Mouse (Mus musculus): ENCODE data around the gene Gm1673.

Gm1673 gene

DNA sequence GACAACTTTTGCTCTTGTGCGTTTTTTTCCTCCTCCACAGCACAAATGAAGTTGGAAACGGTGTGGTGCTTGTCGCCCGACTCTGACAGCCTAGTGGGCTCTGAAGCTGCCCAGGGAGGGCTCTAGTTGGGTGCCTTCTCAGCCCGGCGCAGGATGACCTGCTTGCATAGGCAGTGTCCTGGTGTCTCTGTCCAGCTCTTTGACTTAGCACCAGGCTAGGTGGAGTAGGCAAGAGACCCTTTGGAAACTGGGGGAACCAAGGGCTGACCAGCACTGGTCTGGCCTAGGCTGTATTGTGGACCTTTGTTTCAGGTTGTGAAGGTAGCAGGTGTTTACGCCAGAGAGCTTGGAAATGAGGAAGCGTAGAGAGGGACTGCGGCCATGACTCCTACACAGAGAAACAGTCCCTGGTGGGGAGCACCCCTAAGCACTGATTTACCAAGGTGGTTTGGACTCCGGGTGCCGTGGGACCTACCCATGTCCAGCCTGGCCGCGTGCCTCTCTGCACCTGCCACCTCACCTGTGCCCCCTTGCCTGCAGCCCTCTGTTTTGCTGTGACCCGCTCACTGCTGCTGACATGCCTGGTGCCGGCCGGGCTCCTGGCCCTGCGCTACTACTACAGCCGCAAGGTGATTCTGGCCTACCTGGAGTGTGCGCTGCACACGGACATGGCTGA lies 14.7 kb downstream of the Gm1673 start:
- DNase-seq (ENCODE audit: low spot score in 2 of 2), result no peak

DNA sequence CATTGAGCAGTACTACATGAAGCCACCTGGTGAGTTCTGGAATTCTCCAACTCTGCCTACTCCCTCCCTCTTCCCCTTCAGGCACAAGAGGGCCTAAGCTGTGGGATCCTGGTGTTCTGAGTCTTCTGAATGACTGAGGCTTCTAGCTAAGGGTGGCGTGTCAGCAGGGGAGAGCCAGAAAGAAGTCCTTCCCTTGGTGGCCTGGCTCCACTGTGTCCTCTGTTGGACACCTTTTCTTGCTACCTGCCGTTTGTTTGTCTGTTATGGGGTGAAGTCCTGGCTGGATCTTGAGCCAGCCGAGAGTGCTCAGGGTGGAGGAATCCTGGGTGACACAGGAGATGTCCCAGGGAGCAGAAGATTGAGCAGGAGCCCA lies 15.3 kb downstream of the Gm1673 start:
- DNase-seq (ENCODE audit: low spot score in 2 of 2), result no peak

DNA sequence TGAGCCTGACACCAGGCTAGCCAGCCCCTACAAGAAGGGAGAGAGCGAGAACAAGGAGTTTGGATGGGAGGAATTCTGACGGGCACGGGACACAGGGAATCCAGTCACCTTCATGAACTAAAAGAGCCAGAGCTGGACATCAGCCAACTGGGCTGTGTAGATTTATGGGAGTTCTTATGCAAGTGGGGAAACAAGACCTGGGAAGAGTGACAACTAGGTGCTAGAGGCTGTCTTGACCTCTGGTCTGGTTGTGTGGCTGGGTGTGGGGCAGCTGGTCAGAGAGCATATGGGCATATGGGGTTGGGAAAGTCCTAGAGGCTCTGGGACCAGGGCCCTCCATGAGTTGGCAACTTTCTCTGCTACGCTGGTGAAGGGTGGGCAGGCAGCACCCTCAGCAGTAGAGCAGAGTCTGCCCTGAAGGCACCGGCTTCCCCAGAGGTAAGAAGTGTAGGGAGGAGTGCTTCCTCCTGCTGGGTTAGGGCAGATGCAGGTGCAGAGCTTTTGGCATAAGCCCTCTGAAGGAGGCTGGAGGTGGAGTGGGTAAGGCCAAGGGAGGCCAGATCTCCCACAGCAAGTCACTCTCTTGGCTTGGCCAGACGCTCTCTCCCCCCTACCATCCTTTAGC lies 16.3 kb downstream of the Gm1673 start:
- no peak for DNase-seq (ENCODE audit: low spot score in 2 of 2)

DNA sequence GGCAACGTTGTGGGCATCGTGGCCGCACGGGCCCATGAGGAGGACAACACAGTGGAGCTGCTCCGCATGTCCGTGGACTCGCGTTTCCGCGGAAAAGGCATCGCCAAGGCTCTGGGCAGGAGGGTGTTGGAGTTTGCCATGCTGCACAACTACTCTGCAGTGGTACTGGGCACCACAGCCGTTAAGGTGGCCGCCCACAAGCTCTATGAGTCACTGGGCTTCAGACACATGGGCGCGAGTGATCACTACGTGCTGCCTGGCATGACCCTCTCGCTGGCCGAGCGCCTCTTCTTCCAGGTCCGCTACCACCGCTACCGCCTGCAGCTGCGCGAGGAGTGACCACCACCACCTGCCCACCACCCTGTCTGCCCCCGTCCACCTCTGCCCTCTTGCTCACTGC lies 17.6 kb downstream of the Gm1673 start:
- peak in 1 of 2 experiments; percentile 39 for DNase-seq (ENCODE audit: low spot score in 2 of 2)

DNA sequence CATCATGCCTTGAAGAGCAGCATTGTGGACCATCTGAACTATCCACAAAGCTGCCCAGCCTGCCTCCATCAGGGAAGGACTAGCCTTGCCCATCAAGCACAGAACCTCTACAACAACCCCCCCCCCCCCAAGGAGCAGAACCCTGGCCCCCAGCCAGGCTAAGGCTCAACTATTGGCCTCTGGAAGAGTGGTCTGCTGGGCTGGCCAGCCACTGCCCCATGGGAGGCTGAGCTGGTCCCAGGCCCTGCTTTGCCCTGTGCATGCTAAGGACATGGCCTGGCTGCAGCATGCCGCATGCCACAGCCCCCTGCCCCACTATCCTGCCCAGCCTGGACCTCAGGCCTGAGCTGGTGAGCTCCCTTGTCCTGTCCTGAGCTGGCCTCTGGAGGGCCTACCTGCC lies 18.2 kb downstream of the Gm1673 start:
- DNase-seq (ENCODE audit: low spot score in 2 of 2), result no peak

DNA sequence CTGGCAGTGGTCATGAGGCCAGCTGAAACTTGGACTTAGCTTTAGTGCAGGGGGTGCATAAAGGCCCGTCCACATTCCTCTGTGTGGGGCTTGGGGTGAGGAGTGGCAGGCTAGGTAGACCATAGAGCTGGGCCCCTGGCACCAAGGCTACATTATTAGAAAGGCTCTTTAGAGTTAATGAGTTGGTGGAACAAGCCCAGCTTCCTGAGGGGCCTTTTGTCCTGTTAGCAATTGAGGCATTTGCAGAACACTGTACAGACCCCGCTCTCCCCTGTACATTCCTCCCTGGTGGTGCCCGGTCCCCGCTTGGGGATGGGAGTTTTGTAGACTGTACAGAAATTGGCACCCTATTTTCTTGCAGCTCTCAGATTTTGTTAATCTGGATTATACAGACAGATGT lies 19.4 kb downstream of the Gm1673 start:
- DNase-seq (ENCODE audit: low spot score in 2 of 2), result no peak

DNA sequence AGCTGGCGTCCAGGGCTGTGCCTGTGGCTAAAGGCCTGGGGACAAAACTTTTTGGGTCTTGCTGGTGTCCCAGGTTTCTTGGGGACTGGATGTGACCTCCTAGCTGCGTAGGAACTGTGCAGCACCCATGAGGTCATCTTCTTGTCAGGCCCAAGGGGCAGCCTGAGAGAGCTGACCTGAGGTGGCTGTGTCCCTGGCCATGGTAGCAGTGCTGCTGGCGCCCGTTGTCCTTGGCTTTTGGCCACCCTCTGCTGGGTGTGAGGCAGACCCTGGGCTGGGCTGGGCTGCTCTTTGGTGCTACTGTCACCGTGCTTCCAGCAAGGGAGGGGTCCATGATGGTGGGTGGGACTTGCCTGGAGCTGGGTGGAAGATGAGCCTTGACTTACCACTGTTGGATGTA lies 21.4 kb downstream of the Gm1673 start:
- no peak for DNase-seq (ENCODE audit: low spot score in 2 of 2)

DNA sequence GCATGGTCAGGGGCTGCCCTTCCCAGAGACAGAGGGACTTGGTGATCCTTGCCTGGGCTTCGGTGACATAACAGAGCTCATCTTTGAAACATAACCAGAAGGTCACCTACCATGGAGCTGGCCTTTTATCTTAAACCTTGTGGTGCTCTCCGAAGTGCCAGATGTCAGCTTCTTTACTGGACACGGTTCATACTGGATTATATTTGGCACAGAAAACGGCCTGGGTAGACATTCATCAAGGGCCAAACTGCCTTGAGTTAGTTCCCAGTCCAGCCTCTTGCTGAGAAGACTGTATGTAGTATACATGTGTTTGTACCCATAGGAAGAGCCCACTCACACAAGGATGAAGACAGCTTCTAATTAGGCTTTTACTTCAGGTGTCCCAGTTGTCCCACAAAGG lies 23.6 kb downstream of the Gm1673 start:
- DNase-seq (ENCODE audit: low spot score in 2 of 2), result no peak

DNA sequence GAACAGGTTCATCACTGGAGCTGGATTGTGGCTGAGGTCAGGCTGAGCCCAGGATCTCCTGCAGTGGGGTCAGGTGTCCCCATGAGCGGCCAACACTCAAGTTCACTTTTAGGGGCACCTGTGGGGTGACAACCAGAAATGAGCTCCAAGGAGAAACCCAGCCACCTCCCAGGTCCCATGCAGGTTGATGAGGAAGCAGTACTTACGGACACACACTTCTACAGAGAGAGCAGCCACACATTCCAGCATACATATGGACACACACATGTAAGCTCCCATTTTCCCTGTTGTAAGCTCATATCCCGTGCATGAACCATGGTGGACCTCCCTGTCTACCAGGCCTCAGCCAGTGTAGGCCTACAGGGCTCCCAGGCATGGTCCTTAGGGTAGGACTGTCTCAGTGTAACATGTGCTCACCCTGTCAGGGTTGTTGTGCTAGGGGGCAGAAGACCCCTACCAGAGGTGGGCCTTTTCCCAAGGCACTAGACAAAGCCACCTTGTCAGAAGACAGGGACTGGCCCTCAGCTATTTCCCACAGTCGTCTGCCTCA lies 24.2 kb downstream of the Gm1673 start:
- DNase-seq (ENCODE audit: low spot score in 2 of 2), result no peak

DNA sequence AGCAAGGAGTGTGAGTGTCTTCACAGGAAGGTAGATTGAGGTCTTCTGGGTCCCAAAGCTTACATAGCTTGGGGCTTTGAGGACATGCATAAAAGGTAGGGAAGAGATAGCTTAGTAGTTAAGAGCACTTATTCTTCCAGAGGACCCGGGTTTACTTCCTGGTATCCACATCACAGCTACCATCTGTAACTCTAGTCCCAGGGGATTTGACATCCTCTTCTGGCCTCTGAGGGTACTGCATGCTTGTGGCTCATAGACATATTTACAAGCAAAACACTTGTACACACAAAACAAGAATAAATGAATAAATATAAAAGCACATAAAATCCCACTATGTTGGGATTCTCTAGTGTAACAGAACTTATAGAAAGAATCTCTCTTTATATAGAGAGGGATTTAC lies 31.4 kb downstream of the Gm1673 start:
- DNase-seq (ENCODE audit: low spot score in 2 of 2), result no peak

DNA sequence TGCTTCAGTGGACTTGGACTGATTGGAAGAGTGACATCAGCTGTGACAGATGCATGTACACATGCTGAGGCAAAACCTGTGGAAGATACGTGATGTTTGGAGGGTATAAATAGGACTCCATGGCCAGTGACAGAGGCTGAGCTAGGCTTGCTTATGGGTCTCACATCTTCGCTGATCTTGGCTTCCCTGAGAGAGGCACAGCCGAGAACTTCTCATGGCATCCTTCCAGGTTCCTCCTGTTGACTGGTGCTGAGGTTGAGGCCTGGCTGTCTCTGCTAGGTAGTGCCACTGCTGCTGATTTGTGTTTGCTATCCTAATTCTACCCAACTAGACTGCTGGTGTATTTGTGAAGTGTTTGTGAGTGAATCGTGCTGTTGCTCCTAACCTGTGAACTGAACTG lies 35.7 kb downstream of the Gm1673 start:
- DNase-seq (ENCODE audit: low spot score in 2 of 2), result no peak

DNA sequence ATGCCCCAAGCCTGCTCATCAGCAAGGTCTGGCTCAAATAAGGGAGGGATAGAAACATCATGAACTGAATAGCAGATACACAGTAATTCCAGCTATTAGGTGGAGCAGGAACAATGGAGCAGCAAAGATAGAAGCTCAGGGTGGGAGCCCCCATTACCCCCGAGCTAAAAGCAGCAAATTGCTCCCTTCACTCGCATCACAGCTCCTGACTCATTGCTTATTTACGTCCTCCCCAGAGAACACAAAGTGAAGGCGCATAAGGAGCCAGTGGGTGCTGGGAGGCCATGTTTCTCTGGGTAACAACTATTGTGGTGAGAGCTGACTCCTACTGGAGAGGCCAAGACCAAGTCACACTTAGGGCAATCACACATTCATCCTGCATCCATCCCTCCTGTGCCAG lies 46.9 kb downstream of the Gm1673 start:
- DNase-seq (ENCODE audit: low spot score in 2 of 2), result no peak

DNA sequence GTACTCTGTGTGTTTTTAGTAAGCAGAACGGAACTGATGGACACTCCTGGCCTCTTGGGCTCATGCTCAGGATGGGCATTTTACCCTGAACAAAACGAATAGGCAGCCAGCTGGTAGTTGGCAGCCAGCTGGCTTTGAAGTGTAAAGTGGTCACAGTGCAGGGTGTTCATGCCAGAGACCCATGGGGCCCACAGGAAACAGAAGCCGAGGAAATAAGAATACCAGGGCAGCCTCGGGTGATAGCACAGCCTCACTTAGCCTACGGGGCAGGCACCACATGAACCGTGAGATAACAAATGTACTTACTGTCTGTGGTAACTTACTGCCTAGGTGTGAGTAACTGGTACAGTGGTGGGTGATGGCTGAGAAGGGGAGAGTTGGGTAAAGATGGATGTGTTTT lies 47.8 kb downstream of the Gm1673 start:
- no peak for DNase-seq (ENCODE audit: low spot score in 2 of 2)

DNA sequence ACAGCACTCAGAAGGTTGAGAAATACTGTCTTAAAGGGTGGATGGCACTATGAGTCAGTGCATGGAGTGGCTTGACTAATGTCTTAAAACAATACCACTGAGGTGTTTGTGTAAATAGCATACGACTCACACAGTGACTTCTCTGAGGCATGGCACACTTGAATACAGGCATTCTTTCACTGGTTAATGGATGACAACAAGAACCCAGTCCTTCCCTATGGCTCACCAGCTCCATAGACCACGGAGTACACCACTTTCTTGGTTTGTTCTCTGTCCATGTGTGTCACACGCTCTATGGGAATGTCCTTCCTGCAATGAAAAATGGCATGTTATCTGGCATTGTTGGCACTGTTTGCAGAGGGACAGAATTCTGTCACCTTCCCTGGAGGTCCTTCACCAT lies 49.3 kb downstream of the Gm1673 start:
- DNase-seq (ENCODE audit: low spot score in 2 of 2), result no peak

Data from right cerebral cortex, postnatal 36 days (tissue).